Mouse (Mus musculus) adrenal gland, postnatal 10 days (tissue): Measurements from ENCODE around the gene Gjd3. TPM values are rescaled to one million over a fixed set of nuclear protein-coding genes. Genes with fewer than 3 reads are reported as not detected.

ENCODE experiments used
- DNase-seq: peaks from one replicate; pipeline ENCODE4 v3.0.0; 2021; ENCODE audit warnings: mixed read lengths
- total RNA-seq, 2 experiments: library from RNA; stranded (reverse); gene quantifications; 2 replicates each; pipeline ENCODE4 v1.2.3; 2021

Gjd3 gene
- total RNA-seq, 2 experiments from 2014 or later, result 0.45 to 0.73 TPM

GRCm38 (mm10) chr11:98963191-98964021, 19.4 kb downstream of the Gjd3 start:
- peak; percentile 88 for DNase-seq

DNA sequence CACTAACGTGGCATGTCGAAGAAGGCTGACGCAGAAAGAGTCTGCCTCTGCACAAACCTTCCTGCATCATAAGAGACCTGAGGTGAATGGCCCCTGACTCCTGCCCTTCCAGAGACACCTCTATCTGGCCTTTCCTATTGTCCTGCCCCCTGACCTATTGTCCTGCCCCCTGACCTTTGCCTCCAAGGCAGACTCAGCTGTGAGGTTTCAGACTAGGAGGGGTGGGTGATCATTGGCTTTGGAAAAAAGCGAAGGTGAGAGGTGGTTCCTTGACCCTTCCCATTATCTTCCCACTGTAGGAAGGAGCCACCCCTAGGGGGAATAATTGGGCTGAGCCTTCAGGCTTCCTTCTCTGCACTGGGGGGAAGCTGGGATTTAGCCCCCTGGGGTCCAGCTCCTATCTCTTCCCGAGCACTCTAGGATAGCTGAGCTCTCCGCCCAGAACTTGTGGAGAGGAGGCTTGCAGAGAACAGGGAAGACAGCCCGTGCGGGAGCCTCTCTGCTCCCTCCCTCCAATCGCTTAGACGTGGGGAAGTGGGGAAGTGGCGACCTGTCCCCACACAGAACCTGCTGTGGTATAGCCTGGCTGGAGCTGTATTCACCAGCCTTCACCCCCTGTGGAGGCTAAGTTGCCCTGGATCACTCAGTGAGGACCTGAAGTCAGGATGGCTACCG, 20.3 kb downstream of the Gjd3 start:
- peak; percentile 25 for DNase-seq

DNA sequence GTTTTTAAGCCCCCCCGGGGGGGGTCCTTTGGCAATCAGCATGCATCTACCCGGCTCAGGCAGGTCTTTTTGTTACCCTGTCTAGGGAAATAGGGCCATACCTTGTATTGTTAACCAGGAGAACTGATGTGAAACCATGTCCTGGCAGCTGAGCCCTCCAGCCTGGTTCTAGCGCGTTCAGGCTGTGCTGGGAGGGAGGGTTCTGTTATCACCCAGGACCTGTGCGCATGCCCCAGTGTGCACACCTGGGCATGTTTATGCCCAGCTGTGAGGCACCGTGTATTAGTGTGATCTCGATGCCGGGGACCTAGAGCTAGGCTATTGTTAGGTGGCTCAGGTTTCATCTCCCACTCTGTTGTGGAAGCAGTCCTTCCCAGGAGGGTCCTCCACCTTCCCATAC, 21.1 kb downstream of the Gjd3 start:
- DNase-seq, result peak; percentile 13

DNA sequence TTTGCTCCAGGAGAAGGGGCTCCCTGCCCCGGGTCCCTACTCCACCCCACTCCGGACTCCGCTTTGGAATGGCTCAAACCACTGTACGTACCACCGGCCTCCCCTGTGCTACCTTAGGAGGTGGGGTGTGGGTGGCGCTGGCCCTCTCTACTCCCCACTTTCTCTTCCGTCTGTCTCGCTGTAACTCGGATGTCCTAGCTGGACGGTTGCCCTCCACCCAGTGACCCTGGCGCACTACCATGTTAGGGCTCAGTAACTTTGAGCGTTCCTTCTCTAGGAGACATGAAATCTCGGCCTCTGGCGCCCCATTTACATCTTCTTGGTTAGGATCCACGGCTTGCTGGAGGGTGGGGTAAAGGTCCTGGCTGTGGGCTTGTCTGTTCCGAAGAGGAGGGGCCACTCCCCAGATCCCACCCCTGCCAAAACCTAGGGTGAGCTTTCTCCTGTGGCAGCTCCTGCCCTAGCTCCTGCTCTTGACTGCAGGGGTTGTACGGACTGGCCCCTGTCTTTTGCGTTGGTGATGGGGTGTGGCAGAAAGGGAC, 21.7 kb downstream of the Gjd3 start:
- DNase-seq, result peak; percentile 74

- DNase-seq, result peak; percentile 90
Observed at GRCm38 (mm10) chr11:98960313-98960906, 22.4 kb downstream of the Gjd3 start.

GRCm38 (mm10) chr11:98959437-98960312, 23.1 kb downstream of the Gjd3 start:
- DNase-seq, result peak; percentile 90

- DNase-seq, result no peak
Observed at GRCm38 (mm10) chr11:98956340-98956739, 26.5 kb downstream of the Gjd3 start.

- peak; percentile 54 for DNase-seq
Observed at GRCm38 (mm10) chr11:98955707-98956235, 27.0 kb downstream of the Gjd3 start.

DNA sequence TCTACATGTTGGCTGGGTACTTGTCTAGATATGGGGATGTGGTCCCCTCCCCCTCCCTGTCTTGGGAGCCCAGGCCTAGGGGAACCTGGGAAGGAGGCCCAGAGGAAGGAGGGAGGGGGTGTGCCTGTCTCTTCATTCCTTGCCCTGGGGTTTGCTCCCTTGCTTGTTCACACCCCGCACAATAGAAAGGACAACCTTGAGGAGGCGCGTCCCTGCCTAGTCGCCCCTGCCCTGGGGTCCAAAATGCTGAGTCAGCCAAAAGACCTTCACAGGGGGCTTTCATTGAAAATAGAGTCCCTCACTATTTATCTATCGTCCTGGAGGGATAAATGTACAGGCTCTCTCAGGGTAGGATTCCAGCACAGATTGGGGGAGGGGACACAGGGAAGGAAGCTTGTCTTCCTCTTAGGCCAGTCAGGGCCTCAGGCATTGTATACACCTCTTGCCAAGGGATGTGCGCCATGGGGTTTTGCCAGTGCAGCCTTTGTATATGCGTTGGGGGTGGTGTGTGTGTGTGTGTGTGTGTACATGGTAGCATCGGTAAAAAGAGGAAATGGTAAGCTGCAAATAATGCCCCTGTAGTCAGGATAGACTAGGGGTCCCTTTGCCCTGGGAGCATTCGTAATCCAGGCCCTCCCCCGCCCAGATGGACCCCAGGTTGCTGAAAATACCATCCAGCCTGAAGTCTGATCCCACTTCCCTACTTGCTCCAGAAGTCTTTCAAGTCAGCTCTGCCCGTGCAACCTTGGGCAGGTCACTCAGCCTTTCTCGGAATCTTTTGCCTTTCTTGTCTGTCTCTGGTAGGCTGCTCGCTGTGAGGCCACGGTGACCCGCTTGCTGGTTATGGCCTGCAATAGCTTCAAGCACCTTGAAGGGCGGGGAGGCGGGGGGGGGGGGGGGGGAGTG, 27.8 kb downstream of the Gjd3 start:
- DNase-seq, result peak; percentile 52

DNA sequence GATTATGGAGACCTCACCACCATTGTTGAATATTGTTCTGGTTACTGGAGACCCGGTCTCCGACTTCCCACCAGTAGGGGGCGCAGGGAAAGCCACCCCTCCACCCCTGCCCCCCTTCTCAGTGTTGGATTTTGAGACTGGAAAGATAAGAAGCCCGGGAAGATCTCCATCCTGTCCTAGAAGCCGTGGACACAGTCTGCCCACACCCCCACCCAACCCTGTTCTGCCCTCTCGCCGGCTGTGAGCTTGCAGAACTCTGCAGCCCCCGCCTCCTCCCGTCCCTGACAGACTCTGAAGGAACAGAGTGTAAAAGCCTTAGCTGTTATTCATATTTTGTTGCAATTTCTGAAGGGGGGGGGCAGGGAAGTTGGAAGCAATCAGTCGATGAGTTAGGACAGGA, 28.4 kb downstream of the Gjd3 start:
- DNase-seq, result peak; percentile 88

DNA sequence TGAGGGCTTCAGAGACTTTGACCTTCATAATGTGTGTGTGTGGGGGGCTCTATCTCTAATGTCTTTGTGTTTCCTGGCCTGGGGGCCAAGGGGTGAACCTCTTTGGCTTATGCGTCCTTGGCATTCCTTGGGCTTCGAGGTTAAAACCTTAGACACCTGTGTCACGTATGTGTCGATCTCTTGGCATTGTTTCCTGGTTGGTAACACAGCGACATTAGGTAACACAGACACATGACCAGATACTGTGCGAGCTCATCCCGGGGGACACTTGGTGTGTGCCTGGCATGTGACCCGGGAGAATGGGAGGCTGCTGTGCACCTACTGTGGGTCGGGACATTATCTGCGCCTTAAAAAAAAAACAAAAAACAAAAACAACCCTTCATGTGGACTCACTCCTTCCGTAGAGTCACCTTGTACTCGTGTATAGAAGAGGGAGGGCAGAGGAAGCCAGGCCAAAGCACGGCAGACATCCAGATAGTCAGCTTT, 28.9 kb downstream of the Gjd3 start:
- DNase-seq, result no peak

- DNase-seq, result no peak
Observed at GRCm38 (mm10) chr11:98953361-98953760, 29.5 kb downstream of the Gjd3 start.

DNA sequence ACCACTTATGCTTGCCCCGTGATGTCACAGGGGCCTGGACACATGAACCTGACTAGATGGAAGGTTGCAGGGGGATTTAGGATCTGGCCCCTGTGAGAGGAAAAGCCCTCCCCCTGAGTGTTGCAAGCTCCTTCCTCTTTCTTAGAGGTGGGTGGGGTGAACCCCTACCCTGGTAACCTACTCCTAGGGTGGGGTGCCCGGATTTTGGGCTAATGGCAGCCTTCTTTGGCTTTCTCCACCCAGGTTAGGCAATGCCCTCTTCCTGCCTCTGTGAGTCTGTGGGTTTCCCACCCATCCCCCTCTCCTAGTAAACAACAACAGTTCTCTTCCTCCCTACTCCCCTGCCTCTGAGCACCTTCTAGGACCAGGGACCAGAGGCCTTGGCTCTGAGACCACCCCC, 30.1 kb downstream of the Gjd3 start:
- DNase-seq, result no peak

- no peak for DNase-seq
Observed at GRCm38 (mm10) chr11:98952111-98952510, 30.7 kb downstream of the Gjd3 start.

DNA sequence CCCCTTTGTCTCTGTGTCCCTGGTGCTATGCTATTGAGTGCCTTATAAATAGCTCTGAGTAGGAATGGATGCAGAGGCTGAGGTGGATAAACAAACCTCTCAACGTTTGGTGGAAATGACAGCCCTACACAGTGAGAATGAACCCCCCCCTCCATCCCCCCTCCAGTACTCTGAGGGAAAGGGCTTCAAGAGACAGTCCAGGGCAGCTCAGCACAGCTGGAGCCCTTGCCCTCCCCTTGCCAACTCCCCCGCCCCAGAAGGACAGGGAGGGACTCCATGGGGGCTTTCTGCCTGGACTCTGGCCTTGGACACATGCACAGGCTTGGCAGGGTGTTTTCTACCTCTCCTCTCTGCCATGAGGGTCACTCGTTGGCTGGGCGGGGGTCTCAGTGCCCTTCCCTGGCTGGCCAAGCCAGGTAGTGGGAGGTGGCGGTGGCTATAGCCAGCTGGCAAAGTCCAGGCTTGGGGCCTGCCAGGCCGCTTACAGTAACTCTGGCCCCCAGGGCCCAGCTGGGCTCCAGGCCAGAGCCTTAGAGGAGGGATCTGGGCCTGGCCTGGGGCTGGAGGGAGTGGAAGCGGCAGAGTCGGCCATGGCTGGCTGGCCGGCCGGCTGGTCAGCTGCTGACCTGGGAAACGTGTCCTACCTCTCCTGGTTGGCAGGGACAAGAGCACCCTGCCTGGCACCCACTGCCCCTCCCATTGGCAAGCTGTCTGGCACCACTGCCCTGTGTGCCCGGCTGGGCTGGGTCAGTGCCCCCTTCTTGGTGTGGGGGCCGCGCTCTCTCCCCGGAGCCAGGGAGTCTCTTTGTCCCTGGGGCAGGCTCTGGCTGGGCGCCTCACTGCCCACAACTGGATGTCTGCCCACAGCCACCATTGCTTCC, 31.6 kb downstream of the Gjd3 start:
- peak; percentile 94 for DNase-seq

DNA sequence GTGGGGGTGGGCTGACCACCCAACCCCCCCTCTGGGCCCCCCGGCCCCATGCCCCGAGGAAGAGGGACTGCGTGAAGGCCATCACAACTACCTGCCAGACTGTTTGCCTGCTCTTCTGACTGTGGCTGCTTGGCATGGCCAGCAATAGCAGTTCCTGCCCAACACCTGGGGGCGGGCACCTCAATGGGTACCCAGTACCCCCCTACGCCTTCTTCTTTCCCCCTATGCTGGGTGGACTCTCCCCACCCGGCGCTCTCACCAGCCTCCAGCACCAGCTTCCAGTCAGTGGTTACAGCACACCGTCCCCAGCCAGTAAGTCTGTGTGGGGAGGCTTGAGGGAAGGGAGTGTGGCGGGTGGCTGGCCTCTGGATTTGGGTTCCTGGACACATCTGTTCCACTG, 32.3 kb downstream of the Gjd3 start:
- no peak for DNase-seq

- peak; percentile 79 for DNase-seq
Observed at GRCm38 (mm10) chr11:98949958-98950460, 32.8 kb downstream of the Gjd3 start.

DNA sequence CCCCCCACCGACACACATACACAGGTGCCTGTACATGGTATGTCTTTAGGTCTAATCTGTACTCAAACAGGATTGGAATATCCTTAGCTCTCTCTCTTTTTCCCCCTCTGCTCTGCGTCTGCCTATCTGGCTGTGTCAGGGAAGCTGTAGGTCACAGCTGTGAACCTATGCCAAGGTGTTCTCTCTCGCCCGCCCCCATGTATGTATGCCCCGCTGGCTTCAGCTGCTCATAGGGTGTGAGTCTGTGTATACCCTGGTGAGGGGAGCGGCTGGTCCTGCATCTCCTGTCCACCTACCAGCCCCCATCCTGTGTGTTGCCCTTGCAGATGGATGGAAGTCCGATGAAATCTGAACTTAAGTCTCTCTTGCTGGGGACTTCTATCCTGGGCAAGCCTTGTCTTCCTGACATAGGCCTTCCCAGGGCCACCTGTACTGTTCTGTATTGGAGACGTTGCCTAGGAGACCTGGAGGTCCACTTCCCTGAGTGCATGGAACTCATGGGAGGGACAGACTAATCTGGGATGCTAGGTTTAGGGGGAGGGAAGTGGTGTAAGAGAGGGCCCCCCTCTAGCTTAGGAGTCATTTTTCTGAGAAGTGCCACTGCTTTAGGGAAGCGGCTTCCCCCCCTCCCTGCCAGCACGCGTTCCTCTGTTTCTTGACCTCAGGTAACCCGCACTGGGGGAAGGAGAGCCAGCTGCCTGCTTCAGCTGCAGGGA, 33.4 kb downstream of the Gjd3 start:
- no peak for DNase-seq
